In the genomic region with DNA sequence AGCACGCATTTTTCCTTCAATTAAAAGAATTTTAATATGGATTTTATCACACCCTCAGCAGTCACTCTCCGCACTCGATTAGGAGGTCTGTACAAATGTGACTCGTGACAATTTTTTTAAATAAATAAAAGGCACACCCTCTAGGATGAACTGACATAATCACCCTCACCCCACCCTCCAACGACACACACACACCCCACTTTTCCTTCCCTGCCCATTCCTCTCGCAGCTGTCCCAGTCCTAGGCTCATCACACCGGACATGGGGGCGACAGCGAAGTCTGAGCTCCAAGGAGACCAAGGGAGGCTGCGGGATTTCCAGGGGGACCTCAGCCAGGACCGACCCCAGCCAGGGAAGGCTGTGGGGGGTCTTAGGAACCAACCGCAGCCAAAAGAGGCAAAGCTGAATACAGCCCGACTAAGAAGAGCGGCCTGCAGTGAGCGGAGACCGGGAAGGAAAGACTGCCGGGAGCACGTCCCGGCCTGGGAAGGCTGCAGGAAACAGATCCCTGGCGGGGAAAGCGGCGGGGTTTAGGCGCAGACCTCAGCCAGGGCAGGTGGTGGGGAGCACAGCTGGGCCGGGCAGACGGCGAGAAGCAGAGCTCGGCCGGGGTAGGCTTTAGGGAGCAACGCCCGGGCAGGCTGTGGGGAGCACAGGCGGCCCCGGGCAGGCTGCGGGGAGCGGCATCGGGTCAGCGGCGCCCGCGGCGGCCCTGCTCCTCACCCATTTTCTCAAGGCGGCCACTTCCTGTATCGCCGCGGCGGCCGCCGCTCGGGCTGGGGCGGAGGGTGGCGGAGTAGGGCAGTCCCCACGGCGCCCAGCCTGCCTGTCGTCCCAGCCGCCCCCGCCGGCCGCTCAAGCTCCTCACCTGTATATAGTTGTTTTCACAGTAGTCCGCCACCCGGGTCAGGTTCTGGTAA, we compare ENCODE assay signal across 8 mouse cellular contexts. TPM values are rescaled to one million over a fixed set of nuclear protein-coding genes. Genes with fewer than 3 reads are reported as not detected.
DNase-seq lines count a peak whose midpoint lies in the region; ATAC-seq and TF ChIP-seq lines count a peak whose summit lies in the region.

No protein-coding gene starts in this region.

- peak overlapping the region; percentile 84 for H3K4me2 ChIP-seq in embryonic facial prominence, embryonic 13.5 days
- peak overlapping the region; percentile 82 for H3K4me2 ChIP-seq in heart, embryonic 12.5 days
- H3K4me2 ChIP-seq in limb, embryonic 11.5 days (ENCODE audit: low read depth, severe bottlenecking), result peak overlapping the region; percentile 82

- peak overlapping the region; percentile 76 for H3K9ac ChIP-seq in MEL (ENCODE audit: control insufficient read depth, low read depth, low read length, poor library complexity, severe bottlenecking)
- peak overlapping the region; percentile 97 for H3K9ac ChIP-seq in embryonic facial prominence, embryonic 13.5 days
- H3K9ac ChIP-seq in heart, embryonic 12.5 days, result peak overlapping the region; percentile 97
- peak overlapping the region; percentile 83 for H3K9ac ChIP-seq in limb, embryonic 11.5 days (ENCODE audit: low read length)

- no peak for TF ChIP-seq CTCF in MEL (IDR thresholded peaks at IDR 0.05 in 2 of 3, conservative IDR thresholded peaks at IDR 0.05 in 1 of 3; ENCODE audit: control insufficient read depth in 1 of 3, insufficient read depth in 1 of 3, low read depth in 2 of 3, low read length in 3 of 3, poor library complexity in 1 of 3, severe bottlenecking in 1 of 3)

- no peaks in the 10 kb centered on the region for H3K27me3 ChIP-seq in MEL (ENCODE audit: control insufficient read depth in 1 of 2, insufficient read depth in 2 of 2, low read length in 2 of 2)
- H3K27me3 ChIP-seq in embryonic facial prominence, embryonic 13.5 days, result no peaks in the 10 kb centered on the region
- H3K27me3 ChIP-seq in heart, embryonic 12.5 days (replicated peaks), result no peaks in the 10 kb centered on the region
- no peaks in the 10 kb centered on the region for H3K27me3 ChIP-seq in limb, embryonic 11.5 days (ENCODE audit: control insufficient read depth, insufficient read depth, low read length)
- no peaks in the 10 kb centered on the region for H3K27me3 ChIP-seq in splenic B cell, adult 2 months (ENCODE audit: control insufficient read depth, insufficient read depth, low read length, poor library complexity, severe bottlenecking)

- no peak for TF ChIP-seq EP300 in MEL (IDR thresholded peaks at IDR 0.05; ENCODE audit: low read depth in 1 of 2, low read length in 2 of 2)

- H3K36me3 ChIP-seq in MEL (ENCODE audit: control insufficient read depth in 1 of 2, insufficient read depth in 2 of 2, low read length in 2 of 2), result peaks cover 0 to 20% of the 10 kb centered on the region in 2 experiments; a peak in 2 of 4 replicates
- H3K36me3 ChIP-seq in embryonic facial prominence, embryonic 13.5 days, result no peaks in the 10 kb centered on the region
- no peaks in the 10 kb centered on the region for H3K36me3 ChIP-seq in heart, embryonic 12.5 days
- no peaks in the 10 kb centered on the region for H3K36me3 ChIP-seq in limb, embryonic 11.5 days (ENCODE audit: control insufficient read depth, insufficient read depth, low read length)
- H3K36me3 ChIP-seq in splenic B cell, adult 2 months (ENCODE audit: control insufficient read depth, insufficient read depth, low read length, poor library complexity, severe bottlenecking), result no peaks in the 10 kb centered on the region

- peak overlapping the region; percentile 82 for H3K27ac ChIP-seq in MEL (ENCODE audit: control insufficient read depth, low read depth, low read length)
- peak overlapping the region; percentile 97 for H3K27ac ChIP-seq in embryonic facial prominence, embryonic 13.5 days
- H3K27ac ChIP-seq in heart, embryonic 12.5 days (ENCODE audit: poor library complexity, severe bottlenecking), result peak overlapping the region; percentile 98
- peak overlapping the region; percentile 92 for H3K27ac ChIP-seq in limb, embryonic 11.5 days (replicated peaks; ENCODE audit: low read depth, low read length)

- peaks cover 43% of the 10 kb centered on the region for H3K79me2 ChIP-seq in MEL (ENCODE audit: control insufficient read depth, insufficient read depth, low read length, poor library complexity)

- TF ChIP-seq POLR2A in MEL (IDR thresholded peaks at IDR 0.05; ENCODE audit: control insufficient read depth in 1 of 2, insufficient read depth in 1 of 2, low read depth in 1 of 2, low read length in 2 of 2, poor library complexity in 1 of 2), result no peak

- peaks cover 8 to 10% of the 10 kb centered on the region in 2 experiments for H3K4me1 ChIP-seq in MEL (ENCODE audit: control insufficient read depth in 1 of 2, insufficient read depth in 2 of 2, low read length in 2 of 2)
- peaks cover 11% of the 10 kb centered on the region for H3K4me1 ChIP-seq in embryonic facial prominence, embryonic 13.5 days
- H3K4me1 ChIP-seq in heart, embryonic 12.5 days (replicated peaks), result peaks cover 22% of the 10 kb centered on the region; the same call in 1 of the 2 replicates
- H3K4me1 ChIP-seq in limb, embryonic 11.5 days (ENCODE audit: control insufficient read depth, insufficient read depth, low read length), result no peaks in the 10 kb centered on the region

- peak overlapping the region; percentile 67 to 69 for H3K4me3 ChIP-seq in MEL (ENCODE audit: control insufficient read depth in 1 of 2, insufficient read depth in 1 of 2, low read depth in 2 of 2, low read length in 2 of 2)
- peak overlapping the region; percentile 97 for H3K4me3 ChIP-seq in embryonic facial prominence, embryonic 13.5 days
- peak overlapping the region; percentile 97 for H3K4me3 ChIP-seq in heart, embryonic 12.5 days
- H3K4me3 ChIP-seq in limb, embryonic 11.5 days (ENCODE audit: low read depth, low read length), result peak overlapping the region; percentile 79

- peak; percentile 35 for DNase-seq in embryo, embryonic 10 days (ENCODE audit: low spot score)
- no peak for DNase-seq in embryo, embryonic 11 days
- peak; percentile 68 for DNase-seq in MEL (ENCODE audit: low read depth, low spot score)
- peak; percentile 72 for DNase-seq in limb, embryonic 11.5 days (ENCODE audit: low spot score)
- peak; percentile 40 for DNase-seq in mesoderm, embryonic 11.5 days (ENCODE audit: low read depth, low spot score)
- peak; percentile 31 for DNase-seq in splenic B cell, adult 2 months (ENCODE audit: low read depth, low spot score)

- ATAC-seq in embryonic facial prominence, embryonic 13.5 days (ENCODE audit: insufficient number of reproducible peaks, insufficient read depth, low FRiP score, low TSS enrichment, low read depth), result peak; percentile 79
- peak; percentile 85 for ATAC-seq in heart, embryonic 12.5 days (ENCODE audit: insufficient number of reproducible peaks, low FRiP score)
- peak; percentile 85 for ATAC-seq in limb, embryonic 11.5 days (ENCODE audit: insufficient number of reproducible peaks, low FRiP score, low TSS enrichment, low read depth)

- H3K9me3 ChIP-seq in MEL (replicated peaks; ENCODE audit: insufficient read depth, low read length), result no peaks in the 10 kb centered on the region
- H3K9me3 ChIP-seq in embryonic facial prominence, embryonic 13.5 days, result no peaks in the 10 kb centered on the region
- H3K9me3 ChIP-seq in heart, embryonic 12.5 days (replicated peaks), result no peaks in the 10 kb centered on the region
- no peaks in the 10 kb centered on the region for H3K9me3 ChIP-seq in limb, embryonic 11.5 days (ENCODE audit: control insufficient read depth, low read length)

- WGBS in embryonic facial prominence, embryonic 13.5 days, result under 1% methylated on average over 48 of the region's 59 CpGs
- under 1% methylated on average over 51 of the region's 59 CpGs for WGBS in heart, embryonic 12.5 days
- WGBS in limb, embryonic 11.5 days, result under 1% methylated on average over 54 of the region's 59 CpGs

- no peak for TF ChIP-seq RAD21 in MEL (IDR thresholded peaks at IDR 0.05; ENCODE audit: low read depth, low read length)

TF ChIP-seq in MEL, 35 proteins besides CTCF, POLR2A, EP300 and RAD21 (continues in another document):
- no peak for TF ChIP-seq SMC3 (IDR thresholded peaks at IDR 0.05; ENCODE audit: low read depth, low read length)
- TF ChIP-seq GABPA (IDR thresholded peaks at IDR 0.05; ENCODE audit: low read depth, low read length), result no peak
- peak; percentile 59 for TF ChIP-seq HCFC1 (IDR thresholded peaks at IDR 0.05; ENCODE audit: low read depth, low read length)
- no peak for TF ChIP-seq ZC3H11A (IDR thresholded peaks at IDR 0.05; ENCODE audit: low read depth, low read length)
- peak; percentile 62; the same call in 1 of the 2 replicates for TF ChIP-seq BHLHE40 (IDR thresholded peaks at IDR 0.05; ENCODE audit: borderline replicate concordance, low read depth, low read length)
- no peak for TF ChIP-seq MYC (IDR thresholded peaks at IDR 0.05; ENCODE audit: low read depth, low read length)
- no peak; the same call in 1 of the 2 replicates for TF ChIP-seq POLR2AphosphoS2 (IDR thresholded peaks at IDR 0.05; ENCODE audit: low read length)
- TF ChIP-seq RCOR1 (IDR thresholded peaks at IDR 0.05; ENCODE audit: low read depth, low read length), result no peak; the same call in 1 of the 2 replicates
- TF ChIP-seq NRF1 (IDR thresholded peaks at IDR 0.05; ENCODE audit: insufficient read depth, low read depth, low read length, poor library complexity, severe bottlenecking), result no peak
- TF ChIP-seq UBTF (IDR thresholded peaks at IDR 0.05; ENCODE audit: borderline replicate concordance, insufficient read depth, low read depth, low read length), result no peak
- 0 out of 2 replicates have a peak, but pooled peaks have one; percentile 28 for TF ChIP-seq TBP (IDR thresholded peaks at IDR 0.05; ENCODE audit: low read depth, low read length)
- no peak for TF ChIP-seq ZMIZ1 (IDR thresholded peaks at IDR 0.05; ENCODE audit: low read depth, low read length)
- TF ChIP-seq MYB (IDR thresholded peaks at IDR 0.05; ENCODE audit: low read depth, low read length), result no peak

RNA-seq across cellular contexts. Expression of gene Abi1, which starts 0.7 kb away (rescaled TPM):
- 31.9 and 41.0 TPM in 2 replicates for total RNA-seq in MEL (2012; rRNA removed)
- polyA plus RNA-seq in MEL (2012; ENCODE audit: insufficient read depth in 1 of 2, insufficient read length in 2 of 2, low read depth in 1 of 2, low replicate concordance in 2 of 2, missing spikeins in 1 of 2), result 10 to 100 TPM in 1 of 2 experiments, not detected in 1; 69.8 TPM
- 41.7 and 45.6 TPM in 2 replicates for polyA plus RNA-seq in embryonic facial prominence, embryonic 13.5 days (2015; fragmentation: Nextera tagmentation; extraction: Ambion mirVana)
- 33.9 and 37.0 TPM in 2 replicates for polyA plus RNA-seq in heart, embryonic 12.5 days (2016; fragmentation: Nextera tagmentation; extraction: Ambion mirVana)
- polyA plus RNA-seq in limb, embryonic 11.5 days (2014; fragmentation: Nextera tagmentation; extraction: Ambion mirVana), result 43.7 and 44.8 TPM in 2 replicates

RNA-seq across cellular contexts. Expression of gene Acbd5, which starts 28.6 kb away (rescaled TPM):
- 6.0 and 6.3 TPM in 2 replicates for total RNA-seq in MEL (2012; rRNA removed)
- polyA plus RNA-seq in MEL (2012; ENCODE audit: insufficient read depth in 1 of 2, insufficient read length in 2 of 2, low read depth in 1 of 2, low replicate concordance in 2 of 2, missing spikeins in 1 of 2), result 1 to 10 TPM in 1 of 2 experiments, not detected in 1; 6.5 TPM
- 36.9 and 39.8 TPM in 2 replicates for polyA plus RNA-seq in embryonic facial prominence, embryonic 13.5 days (2015; fragmentation: Nextera tagmentation; extraction: Ambion mirVana)
- polyA plus RNA-seq in heart, embryonic 12.5 days (2016; fragmentation: Nextera tagmentation; extraction: Ambion mirVana), result 32.7 and 33.7 TPM in 2 replicates
- polyA plus RNA-seq in limb, embryonic 11.5 days (2014; fragmentation: Nextera tagmentation; extraction: Ambion mirVana), result 25.6 and 28.9 TPM in 2 replicates
